In genomic region chr12:17663991-17664635, GRCm38 (mm10) we compare ENCODE assay signal across 22 mouse cellular contexts. TPM values are rescaled to one million over a fixed set of nuclear protein-coding genes. Genes with fewer than 3 reads are reported as not detected.
DNase-seq lines count a peak whose midpoint lies in the region; ATAC-seq and TF ChIP-seq lines count a peak whose summit lies in the region.
"Had no signal": no experiment of that assay in that cellular context is flagged by ENCODE, and none has a peak within 500 bp of the region (broad histone marks: within the 10 kb centered on the region; RNA-seq: fewer than 3 reads in every experiment).

No protein-coding gene starts in this region.

- TF ChIP-seq POLR2A in cerebellum, adult 2 months (IDR thresholded peaks at IDR 0.05; ENCODE audit: borderline replicate concordance, insufficient read depth, low read length) = no peak
- no peak for TF ChIP-seq POLR2A in small intestine, adult 2 months (IDR thresholded peaks at IDR 0.05; ENCODE audit: low read depth, low read length)

- no peak overlapping the region for H3K9ac ChIP-seq in kidney, embryonic 16.5 days (replicated peaks; ENCODE audit: low read length)
- H3K9ac ChIP-seq: heart, embryonic 15.5 days; limb, embryonic 12.5 days; liver, embryonic 15.5 days; midbrain, embryonic 15.5 days had no signal

- H3K36me3 ChIP-seq in kidney, embryonic 16.5 days (ENCODE audit: insufficient read depth, low read length) = no peaks in the 10 kb centered on the region
- H3K36me3 ChIP-seq in small intestine, adult 2 months (ENCODE audit: control insufficient read depth, insufficient read depth, low read length) = no peaks in the 10 kb centered on the region
- H3K36me3 ChIP-seq: embryonic facial prominence, embryonic 10.5 days; heart, embryonic 15.5 days; hindbrain, embryonic 10.5 days; limb, embryonic 12.5 days; liver, embryonic 15.5 days; midbrain, embryonic 15.5 days had no signal

- H3K9me3 ChIP-seq in kidney, embryonic 16.5 days (ENCODE audit: low read length) = no peaks in the 10 kb centered on the region
- H3K9me3 ChIP-seq: embryonic facial prominence, embryonic 10.5 days; heart, embryonic 15.5 days; hindbrain, embryonic 10.5 days; limb, embryonic 12.5 days; liver, embryonic 15.5 days; midbrain, embryonic 15.5 days had no signal

- no peak overlapping the region for H3K4me3 ChIP-seq in kidney, embryonic 16.5 days (ENCODE audit: low read length)
- no peak overlapping the region for H3K4me3 ChIP-seq in cerebellum, adult 2 months (replicated peaks; ENCODE audit: insufficient read depth, low read depth, low read length)
- H3K4me3 ChIP-seq in small intestine, adult 2 months (ENCODE audit: low read depth, low read length) = no peak overlapping the region
- H3K4me3 ChIP-seq: embryonic facial prominence, embryonic 10.5 days; erythroblast, embryonic 14.5 days; heart, embryonic 15.5 days; hindbrain, embryonic 10.5 days; limb, embryonic 12.5 days; liver, embryonic 15.5 days; midbrain, embryonic 15.5 days had no signal

- WGBS in kidney, embryonic 16.5 days = 78% methylated on average over 9 of the region's 9 CpGs
- 14% methylated on average over 9 of the region's 9 CpGs for WGBS in cerebellum, adult 2 months
- 36% methylated on average over 9 of the region's 9 CpGs for WGBS in small intestine, adult 2 months

- H3K4me2 ChIP-seq in kidney, embryonic 16.5 days (replicated peaks; ENCODE audit: low read depth, low read length) = no peak overlapping the region
- H3K4me2 ChIP-seq: heart, embryonic 15.5 days; limb, embryonic 12.5 days; liver, embryonic 15.5 days; midbrain, embryonic 15.5 days had no signal

- ATAC-seq in kidney, embryonic 16.5 days (ENCODE audit: low FRiP score, low TSS enrichment) = no peak
- ATAC-seq in megakaryocyte progenitor cell, adult 5-6 weeks (replicated peaks; ENCODE audit: poor library complexity) = no peak
- ATAC-seq: activated CD4-positive, CD25-positive, alpha-beta regulatory T cell, adult 4 months; forebrain, embryonic 16.5 days; lung, postnatal 0 days; midbrain, embryonic 15.5 days had no signal

- TF ChIP-seq CTCF in cerebellum, adult 2 months (IDR thresholded peaks at IDR 0.05; ENCODE audit: borderline replicate concordance, insufficient read depth, low read depth, low read length) = no peak
- no peak for TF ChIP-seq CTCF in small intestine, adult 2 months (IDR thresholded peaks at IDR 0.05; ENCODE audit: extremely low read depth, insufficient read length, insufficient replicate concordance, low read depth, low read length)

- no peaks in the 10 kb centered on the region for H3K27me3 ChIP-seq in kidney, embryonic 16.5 days (ENCODE audit: insufficient read depth, low read length)
- H3K27me3 ChIP-seq in cerebellum, adult 2 months (ENCODE audit: control insufficient read depth, insufficient read depth, low read length) = no peaks in the 10 kb centered on the region
- H3K27me3 ChIP-seq in small intestine, adult 2 months (ENCODE audit: control insufficient read depth, insufficient read depth, low read length) = no peaks in the 10 kb centered on the region
- H3K27me3 ChIP-seq: heart, embryonic 15.5 days; limb, embryonic 12.5 days; liver, embryonic 15.5 days; midbrain, embryonic 15.5 days had no signal

- H3K4me1 ChIP-seq in kidney, embryonic 16.5 days (ENCODE audit: insufficient read depth, low read length) = peaks cover 9% of the 10 kb centered on the region; the same call in 1 of the 2 replicates
- peaks cover 35% of the 10 kb centered on the region for H3K4me1 ChIP-seq in cerebellum, adult 2 months (ENCODE audit: control insufficient read depth, insufficient read depth, low read length)
- peaks cover 14% of the 10 kb centered on the region; the same call in 1 of the 2 replicates for H3K4me1 ChIP-seq in small intestine, adult 2 months (ENCODE audit: control insufficient read depth, insufficient read depth, insufficient read length, low read length)
- H3K4me1 ChIP-seq: liver, embryonic 15.5 days; midbrain, embryonic 15.5 days had no signal

- DNase-seq in kidney, adult 8-10 months = peak; percentile 24 to 44
- peak; percentile 84 to 91 for DNase-seq in cerebellum, adult 2 months
- DNase-seq in fat pad, adult 2 months (ENCODE audit: extremely low read depth, low read depth, low spot score) = peak; percentile 74
- no peak for DNase-seq in gastrocnemius, postnatal 10 days
- DNase-seq: B cell, adult 2 months; heart, adult 11 months; layer of hippocampus, postnatal 36 days; right cerebral cortex, adult 18-20 months; thymus, adult 18-20 months had no signal

- no peak overlapping the region for H3K27ac ChIP-seq in kidney, embryonic 16.5 days (ENCODE audit: low read length)
- 0 out of 2 replicates have a peak overlapping the region, but pooled peaks have one; percentile 5 for H3K27ac ChIP-seq in cerebellum, adult 2 months (ENCODE audit: insufficient read depth, low read length)
- H3K27ac ChIP-seq in small intestine, adult 2 months (ENCODE audit: insufficient read depth, low read depth, low read length) = 0 out of 2 replicates have a peak overlapping the region, but pooled peaks have one; percentile 3
- H3K27ac ChIP-seq: embryonic facial prominence, embryonic 10.5 days; heart, embryonic 15.5 days; hindbrain, embryonic 10.5 days; limb, embryonic 12.5 days; liver, embryonic 15.5 days; midbrain, embryonic 15.5 days had no signal

RNA-seq across cellular contexts. Expression of gene Hpcal1, which starts 26.5 kb away (rescaled TPM):
- 59.3 and 62.0 TPM in 2 replicates for polyA plus RNA-seq in kidney, embryonic 16.5 days (2015; fragmentation: Nextera tagmentation; extraction: Ambion mirVana)
- polyA plus RNA-seq in cerebellum, adult 2 months (2012; rRNA removed) = 544 TPM in 2 replicates
- polyA plus RNA-seq in small intestine, adult 2 months (2012; rRNA removed) = 35.9 and 63.4 TPM in 2 replicates
- total RNA-seq in megakaryocyte progenitor cell, adult 5-6 weeks (2015) = 55.6 and 65.0 TPM in 2 replicates
- 18.6 and 21.9 TPM in 2 replicates for total RNA-seq in megakaryocyte progenitor cell, adult 5-6 weeks (2017)
- total RNA-seq in gastrocnemius, postnatal 10 days (2021) = 10 to 100 TPM; 13.9 to 14.0 TPM
